Mouse (Mus musculus): ENCODE measurements at regions not wholly inside any gene's neighbourhood (a gene's known extent, or its start where the extent isn't known, plus 50 kb on each side); places are given as distances from the start of the nearest gene placed in this dataset.

- no peaks in the 10 kb centered on the region for H3K27me3 ChIP-seq (replicated peaks)
- peak overlapping the region; percentile 88 for H3K9ac ChIP-seq (ENCODE audit: insufficient read depth, low read depth)
- peaks cover 19% of the 10 kb centered on the region for H3K79me2 ChIP-seq (replicated peaks; ENCODE audit: control insufficient read depth, extremely low read depth, insufficient read depth, poor library complexity, severe bottlenecking)
- TF ChIP-seq CHD2 (IDR thresholded peaks at IDR 0.05; ENCODE audit: low read length) (0 out of 2 replicates have a peak, but pooled peaks have one; percentile 34), NELFE (IDR thresholded peaks at IDR 0.05; ENCODE audit: low read depth, low read length) (peak; percentile 30; the same call in 1 of the 2 replicates), HCFC1 (IDR thresholded peaks at IDR 0.05; ENCODE audit: low read depth, low read length) (peak; percentile 40; the same call in 1 of the 2 replicates), E2F4 (IDR thresholded peaks at IDR 0.05; ENCODE audit: insufficient replicate concordance, low read depth, low read length) (no peak), MYC (IDR thresholded peaks at IDR 0.05; ENCODE audit: low read depth, low read length) (peak; percentile 90), SIN3A (IDR thresholded peaks at IDR 0.05; ENCODE audit: low read length) (peak; percentile 87), SMC3 (IDR thresholded peaks at IDR 0.05; ENCODE audit: low read depth, low read length) (no peak), USF2 (conservative IDR thresholded peaks at IDR 0.05; ENCODE audit: low read depth, low read length) (peak; percentile 6; the same call in 1 of the 2 replicates), POLR2A (IDR thresholded peaks at IDR 0.05; ENCODE audit: low read depth, low read length) (peak; percentile 66), ZKSCAN1 (IDR thresholded peaks at IDR 0.05; ENCODE audit: borderline replicate concordance, low read depth, low read length) (no peak), UBTF (IDR thresholded peaks at IDR 0.05; ENCODE audit: low read depth, low read length) (0 out of 2 replicates have a peak, but pooled peaks have one; percentile 23), TCF12 (IDR thresholded peaks at IDR 0.05; ENCODE audit: low read depth, low read length) (no peak; the same call in 1 of the 2 replicates), RAD21 (IDR thresholded peaks at IDR 0.05; ENCODE audit: low read depth, low read length) (no peak; the same call in 1 of the 2 replicates), JUN (IDR thresholded peaks at IDR 0.05; ENCODE audit: insufficient read depth, low read depth, low read length) (no peak), MAX (IDR thresholded peaks at IDR 0.05; ENCODE audit: low read length) (peak; percentile 85), ZMIZ1 (IDR thresholded peaks at IDR 0.05; ENCODE audit: low read depth, low read length) (0 out of 2 replicates have a peak, but pooled peaks have one; percentile 55), CHD1 (IDR thresholded peaks at IDR 0.05; ENCODE audit: low read depth, low read length) (peak; percentile 70; the same call in 1 of the 2 replicates), MXI1 (IDR thresholded peaks at IDR 0.05; ENCODE audit: low read depth, low read length) (peak; percentile 65; the same call in 1 of the 2 replicates), GABPA (IDR thresholded peaks at IDR 0.05; ENCODE audit: insufficient replicate concordance, low read depth, low read length) (no peak), NRF1 (IDR thresholded peaks at IDR 0.05; ENCODE audit: low read depth, low read length) (no peak), ELF1 (IDR thresholded peaks at IDR 0.05; ENCODE audit: low read depth, low read length) (peak; percentile 76), TBP (conservative IDR thresholded peaks at IDR 0.05; ENCODE audit: low read depth, low read length) (peak; percentile 83), BHLHE40 (IDR thresholded peaks at IDR 0.05; ENCODE audit: low read depth, low read length) (peak; percentile 95), EP300 (IDR thresholded peaks at IDR 0.05; ENCODE audit: low read length) (peak; percentile 59; the same call in 1 of the 2 replicates), RCOR1 (conservative IDR thresholded peaks at IDR 0.05; ENCODE audit: low read depth, low read length) (no peak), KAT2A (IDR thresholded peaks at IDR 0.05; ENCODE audit: insufficient replicate concordance, low read length) (no peak), ZNF384 (IDR thresholded peaks at IDR 0.05; ENCODE audit: low read depth, low read length) (peak; percentile 97), ETS1 (conservative IDR thresholded peaks at IDR 0.05; ENCODE audit: low read depth, low read length) (peak; percentile 86)
- in situ Hi-C loops (cut with MboI; ENCODE audit: low pct_ligation_motif_present, low pct_unique_long_range_greater_than_20kb, low sequenced_read_pairs) (loop anchor here (5.0 kb wide), 3 partner anchors 81 to 176 kb away; partner anchors contain the start of gene Cd24a), dilution Hi-C loops (cut with MboI; ENCODE audit: extremely low pct_ligation_motif_present, extremely low pct_unique_long_range_greater_than_20kb, low sequenced_read_pairs) (no loop called here)
- H3K27ac ChIP-seq (ENCODE audit: insufficient read depth, low read depth) = peak overlapping the region; percentile 94
- peaks cover 29 to 55% of the 10 kb centered on the region in 2 experiments for H3K4me1 ChIP-seq (ENCODE audit: control insufficient read depth in 1 of 2, insufficient read depth in 2 of 2)
- peak overlapping the region; percentile 44 to 63 (median 52) for H3K4me3 ChIP-seq (replicated peaks in 1 of 3; ENCODE audit: low read depth in 2 of 3, low read length in 2 of 3, poor library complexity in 1 of 3)
- H3K36me3 ChIP-seq (replicated peaks in 1 of 2; ENCODE audit: control insufficient read depth in 1 of 2, insufficient read depth in 1 of 2, low read length in 1 of 2) = peaks cover 0 to 12% of the 10 kb centered on the region in 2 experiments
- peaks cover 2% of the 10 kb centered on the region for H3K9me3 ChIP-seq (replicated peaks; ENCODE audit: low read length)
- peak overlapping the region; percentile 93 for H3K4me2 ChIP-seq (ENCODE audit: insufficient read depth, low read depth, poor library complexity, severe bottlenecking)
- peak; percentile 80 for DNase-seq (ENCODE audit: extremely low read depth)
These were observed 160.0 kb downstream of the Qrsl1 start for GRCm38 (mm10) chr10:43741361-43742084.
